Mouse (Mus musculus): ENCODE results near the gene Ppp1r35. TPM values are rescaled to one million over a fixed set of nuclear protein-coding genes. Genes with fewer than 3 reads are reported as not detected.

Gene Ppp1r35
- 28.8 and 47.4 TPM in 2 replicates for total RNA-seq (2014; rRNA removed)
- polyA plus RNA-seq (2015; fragmentation: Nextera tagmentation; extraction: Ambion mirVana) = 39.1 and 41.8 TPM in 2 replicates

- H3K36me3 ChIP-seq (ENCODE audit: insufficient read depth) = peaks cover 31% of the 10 kb centered on the region
- DNase-seq (peak; percentile 99), ATAC-seq (peak; percentile 98)
- TF ChIP-seq CTCF (IDR thresholded peaks at IDR 0.05; ENCODE audit: low read depth) = no peak
- H3K4me3 ChIP-seq (ENCODE audit: low read depth, low read length) = peak within 1 kb of the TSS; percentile 98
- H3K27ac ChIP-seq (ENCODE audit: low read depth, low read length) = peak within 1 kb of the TSS; percentile 92
- no peaks in the 10 kb centered on the region for H3K9me3 ChIP-seq (ENCODE audit: low read length)
- peak within 1 kb of the TSS; percentile 95 for H3K4me2 ChIP-seq (ENCODE audit: low read depth)
- peak within 1 kb of the TSS; percentile 92 for H3K9ac ChIP-seq
- H3K4me1 ChIP-seq (ENCODE audit: insufficient read depth) = peaks cover 22% of the 10 kb centered on the region
- H3K27me3 ChIP-seq (ENCODE audit: insufficient read depth, low read length) = no peaks in the 10 kb centered on the region
- 0% methylated on average over 31 of the region's 31 CpGs for WGBS
Observed at GRCm38 (mm10) chr5:137778635-137779034, at the start of gene Ppp1r35. Gene Ppp1r35 (plus strand): TSS chr5:137778849.

- Histone ChIP-seq H3K4me2 (ENCODE audit: low read depth) (peak overlapping the region; percentile 53), H3K36me3 (ENCODE audit: insufficient read depth) (peaks cover 51% of the 10 kb centered on the region), H3K9me3 (ENCODE audit: low read length) (no peaks in the 10 kb centered on the region), H3K4me1 (ENCODE audit: insufficient read depth) (peaks cover 30% of the 10 kb centered on the region), H3K9ac (peak overlapping the region; percentile 43), H3K27ac (ENCODE audit: low read depth, low read length) (peak overlapping the region; percentile 95), H3K27me3 (ENCODE audit: insufficient read depth, low read length) (no peaks in the 10 kb centered on the region), H3K4me3 (ENCODE audit: low read depth, low read length) (peak overlapping the region; percentile 19)
- 6% methylated on average over 12 of the region's 12 CpGs for WGBS
- TF ChIP-seq CTCF (IDR thresholded peaks at IDR 0.05; ENCODE audit: low read depth) = no peak
- ATAC-seq (peak; percentile 69), DNase-seq (no peak)
Observed at GRCm38 (mm10) chr5:137733638-137734288, 44.9 kb upstream of the Ppp1r35 start.

GRCm38 (mm10) chr5:137734289-137735061, 44.2 kb upstream of the Ppp1r35 start:
- Histone ChIP-seq H3K4me2 (ENCODE audit: low read depth) (peak overlapping the region; percentile 53), H3K36me3 (ENCODE audit: insufficient read depth) (peaks cover 49% of the 10 kb centered on the region), H3K9ac (peak overlapping the region; percentile 43), H3K27ac (ENCODE audit: low read depth, low read length) (peak overlapping the region; percentile 95), H3K9me3 (ENCODE audit: low read length) (no peaks in the 10 kb centered on the region), H3K4me1 (ENCODE audit: insufficient read depth) (peaks cover 37% of the 10 kb centered on the region), H3K4me3 (ENCODE audit: low read depth, low read length) (peak overlapping the region; percentile 19), H3K27me3 (ENCODE audit: insufficient read depth, low read length) (no peaks in the 10 kb centered on the region)
- DNase-seq = peak; percentile 97
- WGBS = 23% methylated on average over 6 of the region's 6 CpGs
- TF ChIP-seq CTCF (IDR thresholded peaks at IDR 0.05; ENCODE audit: low read depth) = peak; percentile 34
- peak; percentile 98 for ATAC-seq

GRCm38 (mm10) chr5:137737400-137737940, 41.2 kb upstream of the Ppp1r35 start:
- no peak for ATAC-seq
- peak overlapping the region; percentile 90 for H3K4me2 ChIP-seq (ENCODE audit: low read depth)
- TF ChIP-seq CTCF (IDR thresholded peaks at IDR 0.05; ENCODE audit: low read depth) = no peak
- no peak overlapping the region for H3K4me3 ChIP-seq (ENCODE audit: low read depth, low read length)
- H3K9ac ChIP-seq = peak overlapping the region; percentile 80
- peak; percentile 63 for DNase-seq
- peaks cover 32% of the 10 kb centered on the region for H3K36me3 ChIP-seq (ENCODE audit: insufficient read depth)
- H3K9me3 ChIP-seq (ENCODE audit: low read length) = no peaks in the 10 kb centered on the region
- peak overlapping the region; percentile 40 for H3K27ac ChIP-seq (ENCODE audit: low read depth, low read length)
- 78% methylated on average over 6 of the region's 6 CpGs for WGBS
- H3K27me3 ChIP-seq (ENCODE audit: insufficient read depth, low read length) = no peaks in the 10 kb centered on the region
- peaks cover 41% of the 10 kb centered on the region for H3K4me1 ChIP-seq (ENCODE audit: insufficient read depth)

GRCm38 (mm10) chr5:137738516-137738915, 40.1 kb upstream of the Ppp1r35 start:
- peak; percentile 75 for TF ChIP-seq CTCF (IDR thresholded peaks at IDR 0.05; ENCODE audit: low read depth)
- ATAC-seq = no peak
- DNase-seq = peak; percentile 66
- H3K27me3 ChIP-seq (ENCODE audit: insufficient read depth, low read length) = no peaks in the 10 kb centered on the region
- peaks cover 34% of the 10 kb centered on the region for H3K4me1 ChIP-seq (ENCODE audit: insufficient read depth)
- 0 out of 2 replicates have a peak overlapping the region, but pooled peaks have one; percentile 84 for H3K27ac ChIP-seq (ENCODE audit: low read depth, low read length)
- peak overlapping the region; percentile 80 for H3K9ac ChIP-seq
- peaks cover 24% of the 10 kb centered on the region for H3K36me3 ChIP-seq (ENCODE audit: insufficient read depth)
- WGBS = 10% methylated on average over 5 of the region's 5 CpGs
- no peaks in the 10 kb centered on the region for H3K9me3 ChIP-seq (ENCODE audit: low read length)
- peak overlapping the region; percentile 74 for H3K4me3 ChIP-seq (ENCODE audit: low read depth, low read length)
- peak overlapping the region; percentile 90 for H3K4me2 ChIP-seq (ENCODE audit: low read depth)

- H3K9me3 ChIP-seq (ENCODE audit: low read length) = no peaks in the 10 kb centered on the region
- peak overlapping the region; percentile 84 for H3K27ac ChIP-seq (ENCODE audit: low read depth, low read length)
- H3K4me1 ChIP-seq (ENCODE audit: insufficient read depth) = peaks cover 29% of the 10 kb centered on the region
- H3K4me2 ChIP-seq (ENCODE audit: low read depth) = peak overlapping the region; percentile 90
- H3K4me3 ChIP-seq (ENCODE audit: low read depth, low read length) = peak overlapping the region; percentile 74
- no peaks in the 10 kb centered on the region for H3K27me3 ChIP-seq (ENCODE audit: insufficient read depth, low read length)
- TF ChIP-seq CTCF (IDR thresholded peaks at IDR 0.05; ENCODE audit: low read depth) = no peak
- WGBS = 22% methylated on average over 9 of the region's 9 CpGs
- H3K36me3 ChIP-seq (ENCODE audit: insufficient read depth) = peaks cover 24% of the 10 kb centered on the region
- H3K9ac ChIP-seq = peak overlapping the region; percentile 80
- no peak for DNase-seq
- no peak for ATAC-seq
Observed at GRCm38 (mm10) chr5:137739471-137739870, 39.2 kb upstream of the Ppp1r35 start.
